Mouse (Mus musculus) large intestine, adult 2 months (tissue): ENCODE data around the gene Rph3al. TPM values are rescaled to one million over a fixed set of nuclear protein-coding genes. Genes with fewer than 3 reads are reported as not detected.

Experiments used
- DNase-seq: peaks from one replicate; pipeline ENCODE4 v3.0.0-alpha.2; 2012; ENCODE audit warnings: low read depth, low spot score
- WGBS: fragments of 180-500 bp; shearing (Covaris S2); methylation state at CpG from one replicate; pipeline ENCODE4 v1.1.7; 2018; 5-methylcytosine and 5-hydroxymethylcytosine counted together
- polyA plus RNA-seq: library from polyadenylated mRNA; depleted of rRNA; stranded (reverse); fragments of >200 nt; gene quantifications from 2 replicates; pipeline ENCODE4 v1.2.3, GENCODE M21; 2012

Rph3al gene
- polyA plus RNA-seq, 1 experiment: 15.3 TPM

DNA sequence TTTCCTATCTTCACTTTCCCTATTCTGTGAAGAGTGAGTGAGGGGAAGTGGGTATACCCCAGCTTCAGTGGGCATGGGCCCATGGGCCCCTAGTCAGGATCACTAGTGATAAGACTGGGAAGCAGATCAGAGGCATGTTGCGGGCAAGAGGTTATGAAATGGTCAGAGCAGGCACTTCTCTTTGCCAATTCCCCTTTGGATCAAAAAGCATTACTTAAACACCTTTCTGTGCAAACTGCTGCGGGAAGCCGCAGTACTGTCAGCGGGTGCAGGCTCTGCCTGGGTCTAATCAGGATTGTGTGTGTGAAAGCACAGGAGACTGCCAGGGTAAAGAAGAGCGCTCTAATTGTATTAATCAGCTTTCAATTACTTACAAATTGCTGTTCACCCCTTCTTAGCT lies 67.8 kb downstream of the Rph3al start:
- no peak for DNase-seq
- 93% methylated on average over 5 of the region's 5 CpGs for WGBS

DNA sequence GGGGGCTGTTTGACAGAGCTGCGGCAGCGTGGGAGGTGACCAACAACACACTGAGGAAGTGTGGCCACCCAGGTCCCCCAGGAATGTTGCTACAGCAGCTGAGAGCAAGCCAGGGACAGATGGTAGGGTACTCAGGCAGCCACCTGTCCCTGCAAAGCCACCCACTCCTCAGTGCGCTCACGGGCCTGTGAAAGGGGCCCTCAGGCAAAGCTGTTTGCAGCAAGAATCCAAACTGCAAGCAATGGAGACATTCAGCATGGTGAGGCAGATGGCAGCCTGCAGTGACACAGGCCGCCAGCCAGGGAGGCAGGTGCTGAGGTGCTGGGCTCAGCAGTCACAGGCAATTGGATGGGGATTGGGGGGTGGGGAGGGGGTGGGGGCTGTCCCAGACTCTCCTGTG lies 68.3 kb downstream of the Rph3al start:
- no peak for DNase-seq
- 93% methylated on average over 5 of the region's 5 CpGs for WGBS

GRCm38 (mm10) chr11:75866861-75867260 lies 71.4 kb downstream of the Rph3al start:
- DNase-seq: no peak
- 65% methylated on average over 4 of the region's 4 CpGs for WGBS

DNA sequence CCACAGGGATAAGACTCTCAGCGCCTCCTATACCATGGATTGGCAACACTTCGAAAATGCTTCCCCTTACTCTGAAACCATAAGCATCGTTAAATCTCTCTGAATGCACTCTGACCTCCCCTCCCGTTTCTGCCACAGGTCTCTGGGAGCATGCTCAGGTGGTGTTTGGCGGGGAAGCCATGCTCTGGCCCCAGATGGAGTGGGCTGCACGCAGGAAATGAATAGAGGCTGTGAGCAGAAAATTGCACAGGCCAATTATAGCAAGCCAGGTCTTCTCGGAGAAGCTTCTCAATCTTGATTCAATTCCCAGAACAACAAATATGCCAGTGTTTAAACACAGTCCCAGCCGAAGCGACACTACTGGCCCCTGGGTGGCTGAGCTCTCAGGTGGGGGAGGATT lies 72.4 kb downstream of the Rph3al start:
- 57% methylated on average over 9 of the region's 9 CpGs for WGBS

DNA sequence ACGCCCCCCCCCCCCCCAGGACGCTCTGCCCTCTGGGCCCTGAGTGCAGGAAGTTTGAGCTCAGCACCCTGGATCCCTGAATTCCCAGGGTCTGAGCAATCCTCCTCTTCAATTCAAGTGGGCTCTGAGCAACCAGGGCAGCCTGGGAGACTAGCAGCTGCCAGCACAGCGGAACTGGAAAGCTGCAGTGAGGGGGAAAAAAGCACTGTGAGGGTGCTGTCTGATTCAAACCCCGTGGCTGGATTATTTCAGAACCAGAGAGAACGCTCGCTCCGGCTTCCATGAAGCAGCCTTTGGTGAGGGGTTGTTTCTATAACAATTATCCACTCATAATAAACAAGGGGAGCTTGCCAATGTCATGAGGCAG lies 73.0 kb downstream of the Rph3al start:
- DNase-seq: no peak
- WGBS: 70% methylated on average over 6 of the region's 7 CpGs

More for the DNA sequence above, 72.4 kb downstream of the Rph3al start:
- no peak for DNase-seq

- 87% methylated on average over 4 of the region's 4 CpGs for WGBS
- no peak for DNase-seq
Observed at GRCm38 (mm10) chr11:75864529-75865252, 73.5 kb downstream of the Rph3al start.

GRCm38 (mm10) chr11:75862466-75862865 lies 75.8 kb downstream of the Rph3al start:
- DNase-seq: no peak
- WGBS: 71% methylated on average over 4 of the region's 4 CpGs

DNA sequence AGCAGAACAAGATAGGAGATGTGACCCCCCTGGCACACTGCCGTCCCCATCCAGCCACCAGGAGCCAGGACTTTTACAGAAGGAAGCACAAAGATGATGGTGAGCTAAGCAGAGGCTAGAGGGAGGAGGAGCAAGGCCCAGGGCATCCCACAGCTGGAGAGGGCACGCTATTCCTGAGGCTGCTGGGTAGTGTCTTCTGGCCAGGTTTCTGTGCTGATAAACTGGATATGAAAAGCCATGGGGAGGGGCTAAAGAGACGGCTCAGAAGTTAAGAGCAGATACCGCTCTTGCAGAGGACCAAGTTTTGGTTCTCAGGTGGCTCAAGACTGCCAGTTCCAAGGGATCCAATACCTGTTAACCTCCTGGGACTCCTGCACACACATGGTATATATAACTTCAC lies 76.6 kb downstream of the Rph3al start:
- WGBS: 81% methylated on average over 4 of the region's 4 CpGs
- no peak for DNase-seq

GRCm38 (mm10) chr11:75861213-75861612 lies 77.0 kb downstream of the Rph3al start:
- no peak for DNase-seq
- 71% methylated on average over 14 of the region's 14 CpGs for whole genome bisulfite sequencing

DNA sequence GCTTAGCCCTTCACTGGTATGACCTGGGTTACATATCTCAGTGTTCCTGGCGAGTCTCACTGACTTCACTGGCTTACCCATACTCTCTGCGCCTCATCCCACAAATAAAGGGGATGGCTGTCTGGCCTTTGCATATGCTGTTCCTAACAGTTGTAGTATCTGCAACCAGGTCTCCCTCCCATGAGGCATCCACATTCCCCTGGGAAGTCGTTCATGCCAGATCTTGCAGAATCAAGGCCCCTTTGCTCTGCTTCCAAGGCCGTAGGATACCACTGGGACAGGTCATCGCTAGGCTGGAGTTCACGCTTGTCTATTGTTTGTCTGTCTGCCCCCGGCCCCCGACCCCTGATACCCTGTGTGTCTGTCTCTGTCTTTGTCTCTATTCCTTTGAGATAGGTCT lies 78.8 kb downstream of the Rph3al start:
- WGBS: 86% methylated on average over 8 of the region's 8 CpGs
- no peak for DNase-seq

- WGBS: 74% methylated on average over 2 of the region's 2 CpGs
Observed at GRCm38 (mm10) chr11:75858975-75859374, 79.3 kb downstream of the Rph3al start.

GRCm38 (mm10) chr11:75857781-75858180 lies 80.4 kb downstream of the Rph3al start:
- DNase-seq: no peak
- WGBS: 40% methylated on average over 3 of the region's 3 CpGs

More at GRCm38 (mm10) chr11:75858975-75859374, 79.3 kb downstream of the Rph3al start:
- DNase-seq: no peak

DNA sequence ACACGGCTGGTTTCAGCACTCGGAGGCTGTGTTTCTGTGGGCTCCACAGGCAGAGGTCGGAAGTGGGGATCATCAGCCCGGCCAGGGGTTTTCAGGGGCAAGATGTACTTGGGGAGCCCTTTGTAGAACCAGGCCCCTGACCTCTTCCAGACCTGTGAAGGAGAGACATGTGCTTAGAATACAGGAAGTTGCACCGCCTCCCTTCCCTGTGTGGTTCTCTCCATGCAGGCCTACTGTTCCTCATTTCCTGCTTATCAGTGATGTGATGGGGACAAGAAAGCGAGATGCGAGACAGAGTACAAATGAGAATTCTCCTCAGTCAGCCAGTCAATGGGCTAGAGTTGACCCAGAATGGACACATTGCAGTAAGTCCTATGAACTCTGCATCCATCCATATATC lies 83.9 kb downstream of the Rph3al start:
- 88% methylated on average over 7 of the region's 7 CpGs for WGBS
- DNase-seq: no peak

DNA sequence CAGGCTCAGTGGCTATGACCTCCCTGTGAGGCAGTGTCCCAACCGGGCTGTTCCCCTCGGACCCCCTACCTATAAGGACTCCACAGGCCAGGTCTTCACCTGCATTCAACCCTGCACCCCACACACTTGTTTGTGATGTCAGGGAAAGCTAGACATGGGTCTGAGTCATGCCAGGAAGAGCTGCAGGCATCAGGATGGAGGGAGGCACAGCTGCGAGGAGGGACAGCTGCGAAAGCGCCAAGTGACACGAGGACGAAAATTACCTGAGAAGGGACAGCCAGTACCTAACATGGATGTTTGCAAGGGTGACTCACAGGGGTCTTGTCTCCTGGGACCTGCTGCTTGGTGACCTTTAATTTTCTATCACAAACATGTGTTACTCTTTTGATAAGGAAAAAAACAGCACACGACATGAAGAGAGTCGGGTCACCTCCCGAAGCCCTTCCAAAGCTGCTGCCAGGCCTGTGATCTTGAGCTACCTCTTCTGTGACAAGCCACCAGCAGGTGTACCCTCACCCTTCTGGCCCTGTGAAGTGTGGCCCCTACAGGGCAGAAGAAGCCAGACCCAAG lies 85.1 kb downstream of the Rph3al start:
- no peak for DNase-seq
- 91% methylated on average over 10 of the region's 10 CpGs for WGBS

GRCm38 (mm10) chr11:75852485-75852884 lies 85.7 kb downstream of the Rph3al start:
- WGBS: 80% methylated on average over 2 of the region's 2 CpGs
- no peak for DNase-seq

DNA sequence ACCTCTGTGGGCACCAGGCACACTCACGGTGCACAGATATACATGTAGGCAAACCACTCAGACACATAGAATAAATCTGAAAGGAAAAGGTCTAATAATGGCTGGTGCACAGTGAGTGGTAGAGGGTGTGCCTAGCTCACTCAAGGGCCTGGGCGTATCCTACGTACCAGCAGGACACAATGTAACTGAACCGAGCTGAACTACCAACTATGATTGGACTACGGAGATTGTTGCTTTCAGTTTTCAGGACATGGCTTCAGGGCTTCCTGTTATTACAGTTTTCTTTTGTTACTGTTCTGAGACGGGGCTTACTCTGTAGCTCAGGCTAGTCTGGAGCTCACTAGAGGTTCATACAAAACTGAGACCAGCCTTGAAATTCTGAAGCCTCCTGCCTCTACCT lies 88.7 kb downstream of the Rph3al start:
- DNase-seq: no peak
- 76% methylated on average over 6 of the region's 6 CpGs for WGBS

GRCm38 (mm10) chr11:75846589-75846988 lies 91.6 kb downstream of the Rph3al start:
- WGBS: 89% methylated on average over 7 of the region's 7 CpGs
- no peak for DNase-seq

GRCm38 (mm10) chr11:75845675-75846074 lies 92.6 kb downstream of the Rph3al start:
- WGBS: 61% methylated on average over 7 of the region's 7 CpGs

GRCm38 (mm10) chr11:75842904-75843619 lies 95.2 kb downstream of the Rph3al start:
- no peak for DNase-seq
- 94% methylated on average over 4 of the region's 4 CpGs for WGBS

More at GRCm38 (mm10) chr11:75845675-75846074, 92.6 kb downstream of the Rph3al start:
- DNase-seq: no peak

DNA sequence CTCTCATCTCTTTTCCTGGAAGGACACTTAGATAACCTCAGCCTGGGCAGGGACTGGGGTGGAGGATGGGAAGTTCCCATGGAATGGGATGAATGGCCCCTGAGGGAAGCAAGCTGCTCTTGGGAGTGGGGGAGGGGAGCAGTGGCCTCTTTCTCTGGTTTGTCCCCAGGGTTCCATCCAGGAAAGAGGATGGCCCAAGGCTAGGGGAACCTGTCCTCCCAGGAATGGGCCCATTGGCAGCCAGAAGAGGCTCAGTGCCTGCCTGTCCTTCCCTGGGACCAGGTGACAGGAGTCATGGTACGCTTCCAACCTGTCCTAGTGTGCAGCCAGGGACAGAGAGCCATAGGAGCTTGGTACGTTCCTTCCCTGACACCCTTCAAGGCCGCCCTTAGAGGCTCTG lies 96.7 kb downstream of the Rph3al start:
- no peak for DNase-seq
- WGBS: 88% methylated on average over 3 of the region's 3 CpGs
